Mouse (Mus musculus): ENCODE measurements around the gene Epha2.

Epha2 gene

DNA sequence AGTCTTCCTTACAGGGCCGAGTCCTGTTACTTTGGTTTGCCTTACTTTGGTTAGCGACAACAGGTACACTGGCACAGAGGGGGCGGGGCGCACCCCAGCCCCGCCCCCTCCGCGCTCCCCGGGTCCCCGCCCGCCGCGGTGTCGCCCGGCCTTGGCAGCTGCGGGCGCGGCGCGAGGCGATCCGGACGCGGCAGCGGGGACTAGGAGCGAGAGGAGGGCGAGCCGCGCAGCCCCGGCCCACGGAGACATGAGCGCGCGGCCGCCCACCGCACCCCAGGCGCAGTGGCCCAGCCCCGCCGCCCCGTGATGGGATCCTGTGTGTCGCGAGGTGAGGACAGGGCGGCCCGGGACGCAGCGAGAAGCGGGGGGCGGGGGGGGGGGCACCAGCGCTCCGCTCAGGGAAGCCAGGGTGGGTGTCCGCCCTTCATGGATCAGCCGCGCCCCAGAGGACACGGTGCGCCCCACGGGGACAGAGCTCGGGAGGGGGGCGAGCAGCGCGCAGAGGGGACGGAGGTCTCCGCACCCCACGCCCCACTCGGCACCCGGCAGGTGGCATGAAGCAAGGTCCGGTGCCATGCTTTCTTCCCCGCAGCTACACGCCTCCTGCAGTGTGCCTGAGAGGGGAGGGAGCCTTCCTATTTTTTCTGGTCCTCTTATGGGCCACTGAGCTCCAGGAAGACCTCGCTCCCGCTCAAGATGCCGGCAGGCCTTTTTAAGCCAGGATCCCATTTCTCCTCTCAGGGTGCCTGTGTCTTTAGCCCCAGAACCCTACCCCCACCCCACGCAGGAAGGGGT is 67.2 kb downstream of the Epha2 start, which contains the start of gene Fam131c:
Fam131c (plus strand) TSS at position 224 of the 795 bp plus-strand sequence.
- no peak for DNase-seq (ENCODE audit: low spot score in 2 of 2)

DNA sequence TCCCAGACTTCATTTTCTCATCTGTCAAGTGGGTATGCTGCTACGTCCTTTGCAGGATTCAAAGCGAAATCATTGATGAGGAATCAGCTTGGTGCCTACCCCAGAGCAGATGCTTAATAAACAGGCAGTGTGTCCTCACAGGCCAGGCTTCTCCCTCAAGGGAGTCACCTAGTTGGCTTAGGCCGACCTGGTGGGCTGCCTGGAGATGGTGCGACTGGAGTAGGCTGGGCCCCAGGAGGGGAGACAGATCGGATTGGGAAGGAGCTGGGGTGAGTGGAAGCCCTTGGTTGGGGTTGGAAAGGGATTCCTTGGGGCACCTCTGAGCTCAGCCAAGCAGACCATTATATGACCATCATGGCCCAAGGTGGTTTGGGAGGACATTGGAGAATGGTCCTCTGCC is 71.4 kb downstream of the Epha2 start:
- no peak for DNase-seq (ENCODE audit: low spot score in 2 of 2)

Data from frontal cortex, postnatal 10 days (tissue).